Mouse (Mus musculus) hindbrain, embryonic 12.5 days (tissue): ENCODE data around the gene Pcyt2. TPM values are rescaled to one million over a fixed set of nuclear protein-coding genes. Genes with fewer than 3 reads are reported as not detected.
A peak's percentile ranks its signal among the peaks of the same experiment; 100 is the strongest.
"Not testable (repeated sequence)": the region's sequence is repeated elsewhere in the genome, so short reads cannot be mapped to it uniquely, and the experiment has no call there.

ENCODE experiments used
- ATAC-seq: fragments of 200-750 bp; cut with Nextera tagmentation; 2 replicates; pipeline ENCODE4 v1.8.0; 2017; ENCODE audit warnings: moderate TSS enrichment; ENCODE audit not compliant: low FRiP score
- H3K27ac ChIP-seq: fragments of 300-500 bp; sonication (generic); 2 replicates; pipeline ENCODE4 v1.5.1; 2016; ENCODE audit warnings: mild to moderate bottlenecking
- H3K27me3 ChIP-seq: fragments of 300-500 bp; sonication (generic); 2 replicates; pipeline ENCODE4 v1.6.1; 2016; ENCODE audit warnings: mild to moderate bottlenecking
- H3K36me3 ChIP-seq: fragments of 300-500 bp; sonication (generic); 2 replicates; pipeline ENCODE4 v1.6.1; 2016; ENCODE audit warnings: mild to moderate bottlenecking
- H3K4me1 ChIP-seq: fragments of 300-500 bp; sonication (generic); 2 replicates; pipeline ENCODE4 v1.6.1; 2016
- H3K4me2 ChIP-seq: fragments of 300-500 bp; sonication (generic); replicated peaks from 2 replicates; pipeline ENCODE4 v1.6.1; 2016; ENCODE audit warnings: mild to moderate bottlenecking
- H3K4me3 ChIP-seq: fragments of 300-500 bp; sonication (generic); 2 replicates; pipeline ENCODE4 v1.5.1; 2016; ENCODE audit warnings: mild to moderate bottlenecking
- H3K9ac ChIP-seq: fragments of 300-500 bp; sonication (generic); 2 replicates; pipeline ENCODE4 v1.6.1; 2016; ENCODE audit warnings: mild to moderate bottlenecking, moderate library complexity
- H3K9me3 ChIP-seq: fragments of 300-500 bp; sonication (generic); replicated peaks from 2 replicates; pipeline ENCODE4 v1.6.1; 2016; ENCODE audit warnings: mild to moderate bottlenecking
- WGBS: fragments of 180-500 bp; shearing (Covaris S2); methylation state at CpG from one replicate; pipeline ENCODE4 v1.1.7; 2016; 5-methylcytosine and 5-hydroxymethylcytosine counted together
- polyA plus RNA-seq: library from polyadenylated mRNA; unstranded; fragments of >200 nt; fragmentation: Nextera tagmentation; extraction: Ambion mirVana; gene quantifications from 2 replicates; pipeline ENCODE4 v1.2.1, GENCODE M21; 2016

Gene Pcyt2
- polyA plus RNA-seq, 1 experiment from 2014 or later: 148 TPM

GRCm38 (mm10) chr11:120608241-120609034 lies 9.3 kb downstream of the Pcyt2 start, which contains the start of gene Npb:
Gene Npb (plus strand): TSS chr11:120608477.
- Histone ChIP-seq H3K4me1 (peaks cover 9% of the 10 kb centered on the region), H3K4me2 (peak within 1 kb of the TSS; percentile 48), H3K9ac (peak within 1 kb of the TSS; percentile 43; the same call in 1 of the 2 replicates), H3K9me3 (no peaks in the 10 kb centered on the region), H3K27ac (no peak within 1 kb of the TSS), H3K36me3 (peaks cover 77% of the 10 kb centered on the region), H3K4me3 (peak within 1 kb of the TSS; percentile 13), H3K27me3 (peaks cover 26% of the 10 kb centered on the region)
- ATAC-seq: no peak
- 5% methylated on average over 45 of the region's 45 CpGs for WGBS

GRCm38 (mm10) chr11:120606764-120607163 lies 11.0 kb downstream of the Pcyt2 start:
- ATAC-seq: no peak
- H3K36me3 ChIP-seq: peaks cover 76% of the 10 kb centered on the region
- H3K4me2 ChIP-seq: no peak overlapping the region
- H3K9ac ChIP-seq: no peak overlapping the region
- H3K27me3 ChIP-seq: peaks cover 26% of the 10 kb centered on the region
- H3K9me3 ChIP-seq: no peaks in the 10 kb centered on the region
- H3K27ac ChIP-seq: no peak overlapping the region
- no peak overlapping the region for H3K4me3 ChIP-seq
- H3K4me1 ChIP-seq: peaks cover 9% of the 10 kb centered on the region
- 83% methylated on average over 4 of the region's 4 CpGs for WGBS

GRCm38 (mm10) chr11:120605667-120606066 lies 12.1 kb downstream of the Pcyt2 start:
- Histone ChIP-seq H3K9me3 (no peaks in the 10 kb centered on the region), H3K27me3 (peaks cover 26% of the 10 kb centered on the region), H3K27ac (no peak overlapping the region), H3K36me3 (peaks cover 71% of the 10 kb centered on the region), H3K4me3 (no peak overlapping the region), H3K9ac (no peak overlapping the region), H3K4me1 (peaks cover 9% of the 10 kb centered on the region), H3K4me2 (no peak overlapping the region)
- 92% methylated on average over 7 of the region's 7 CpGs for WGBS
- no peak for ATAC-seq

GRCm38 (mm10) chr11:120603545-120603944 lies 14.2 kb downstream of the Pcyt2 start:
- peaks cover 13% of the 10 kb centered on the region for H3K4me1 ChIP-seq
- peaks cover 12% of the 10 kb centered on the region for H3K27me3 ChIP-seq
- H3K27ac ChIP-seq: no peak overlapping the region
- 88% methylated on average over 2 of the region's 2 CpGs for WGBS
- ATAC-seq: no peak
- no peak overlapping the region for H3K9ac ChIP-seq
- no peaks in the 10 kb centered on the region for H3K9me3 ChIP-seq
- H3K4me3 ChIP-seq: no peak overlapping the region
- H3K36me3 ChIP-seq: peaks cover 60% of the 10 kb centered on the region
- H3K4me2 ChIP-seq: no peak overlapping the region

GRCm38 (mm10) chr11:120600716-120601115 lies 17.0 kb downstream of the Pcyt2 start:
- Histone ChIP-seq H3K4me2 (no peak overlapping the region), H3K9me3 (no peaks in the 10 kb centered on the region), H3K36me3 (peaks cover 55% of the 10 kb centered on the region), H3K4me3 (no peak overlapping the region), H3K27me3 (no peaks in the 10 kb centered on the region), H3K9ac (no peak overlapping the region), H3K4me1 (peaks cover 21% of the 10 kb centered on the region), H3K27ac (no peak overlapping the region)
- WGBS: 98% methylated on average over 3 of the region's 3 CpGs
- ATAC-seq: no peak

- H3K36me3 ChIP-seq: peaks cover 52% of the 10 kb centered on the region
- peaks cover 21% of the 10 kb centered on the region for H3K4me1 ChIP-seq
- H3K27ac ChIP-seq: peak overlapping the region; percentile 91
- WGBS: 44% methylated on average over 17 of the region's 17 CpGs
- H3K9me3 ChIP-seq: no peaks in the 10 kb centered on the region
- no peaks in the 10 kb centered on the region for H3K27me3 ChIP-seq
- H3K4me2 ChIP-seq: peak overlapping the region; percentile 96
- peak overlapping the region; percentile 93 for H3K9ac ChIP-seq
- peak overlapping the region; percentile 83 for H3K4me3 ChIP-seq
- ATAC-seq: no peak
Measured at GRCm38 (mm10) chr11:120598990-120599549, 18.7 kb downstream of the Pcyt2 start.

- H3K36me3 ChIP-seq: peaks cover 52% of the 10 kb centered on the region
- peak; percentile 97 for ATAC-seq
- WGBS: under 1% methylated on average over 88 of the region's 88 CpGs
- H3K9me3 ChIP-seq: no peaks in the 10 kb centered on the region
- peak within 1 kb of the TSS; percentile 91 for H3K27ac ChIP-seq
- H3K4me2 ChIP-seq: peak within 1 kb of the TSS; percentile 96
- peaks cover 21% of the 10 kb centered on the region for H3K4me1 ChIP-seq
- no peaks in the 10 kb centered on the region for H3K27me3 ChIP-seq
- H3K4me3 ChIP-seq: peak within 1 kb of the TSS; percentile 83
- peak within 1 kb of the TSS; percentile 93 for H3K9ac ChIP-seq
Measured at GRCm38 (mm10) chr11:120598283-120598989, 19.3 kb downstream of the Pcyt2 start, which contains the start of the genes Alyref and Anapc11. Gene Alyref (minus strand): TSS chr11:120598365. Gene Anapc11 (plus strand): TSS chr11:120598421.

GRCm38 (mm10) chr11:120597240-120598235 lies 20.2 kb downstream of the Pcyt2 start:
- ATAC-seq: peak; percentile 81
- Histone ChIP-seq H3K36me3 (peaks cover 52% of the 10 kb centered on the region), H3K9me3 (no peaks in the 10 kb centered on the region), H3K27ac (peak overlapping the region; percentile 91), H3K4me3 (peak overlapping the region; percentile 83), H3K9ac (peak overlapping the region; percentile 93), H3K27me3 (no peaks in the 10 kb centered on the region), H3K4me1 (peaks cover 21% of the 10 kb centered on the region), H3K4me2 (peak overlapping the region; percentile 96)
- WGBS: 4% methylated on average over 96 of the region's 99 CpGs

GRCm38 (mm10) chr11:120588531-120588930 lies 29.2 kb downstream of the Pcyt2 start:
- Histone ChIP-seq H3K9ac (no peak overlapping the region), H3K27me3 (no peaks in the 10 kb centered on the region), H3K4me1 (no peaks in the 10 kb centered on the region), H3K36me3 (peaks cover 84% of the 10 kb centered on the region), H3K27ac (no peak overlapping the region), H3K4me2 (no peak overlapping the region), H3K9me3 (no peaks in the 10 kb centered on the region; the same call in 1 of the 2 replicates), H3K4me3 (no peak overlapping the region)
- ATAC-seq: no peak
- WGBS: 97% methylated on average over 6 of the region's 6 CpGs

- H3K27ac ChIP-seq: no peak overlapping the region
- no peak for ATAC-seq
- no peak overlapping the region for H3K4me2 ChIP-seq
- H3K27me3 ChIP-seq: no peaks in the 10 kb centered on the region
- no peak overlapping the region for H3K9ac ChIP-seq
- peaks cover 55% of the 10 kb centered on the region for H3K36me3 ChIP-seq
- H3K4me1 ChIP-seq: peaks cover 25% of the 10 kb centered on the region
- no peaks in the 10 kb centered on the region; the same call in 1 of the 2 replicates for H3K9me3 ChIP-seq
- WGBS: 89% methylated on average over 1 of the region's 1 CpGs
- no peak overlapping the region for H3K4me3 ChIP-seq
Measured at GRCm38 (mm10) chr11:120583937-120584336, 33.8 kb downstream of the Pcyt2 start.

GRCm38 (mm10) chr11:120582982-120583293 lies 34.8 kb downstream of the Pcyt2 start:
- H3K9ac ChIP-seq, H3K27me3 ChIP-seq, H3K4me2 ChIP-seq, H3K9me3 ChIP-seq, H3K4me3 ChIP-seq, ATAC-seq, H3K27ac ChIP-seq: not testable (repeated sequence)
- Histone ChIP-seq H3K36me3 (peaks cover 57% of the 10 kb centered on the region), H3K4me1 (peaks cover 28% of the 10 kb centered on the region)
- WGBS: 93% methylated on average over 2 of the region's 2 CpGs
